Mouse (Mus musculus) B cell, adult 67 days (primary cell): ENCODE results near the gene Cd55. TPM values are rescaled to one million over a fixed set of nuclear protein-coding genes. Genes with fewer than 3 reads are reported as not detected.

Source experiments
- total RNA-seq, 2 experiments: library from RNA; stranded (reverse); gene quantifications; 4 replicates each; pipeline ENCODE4 v1.2.4; 2023

Cd55 gene
- 100 to 1,000 TPM; 670 to 733 TPM for total RNA-seq

DNA sequence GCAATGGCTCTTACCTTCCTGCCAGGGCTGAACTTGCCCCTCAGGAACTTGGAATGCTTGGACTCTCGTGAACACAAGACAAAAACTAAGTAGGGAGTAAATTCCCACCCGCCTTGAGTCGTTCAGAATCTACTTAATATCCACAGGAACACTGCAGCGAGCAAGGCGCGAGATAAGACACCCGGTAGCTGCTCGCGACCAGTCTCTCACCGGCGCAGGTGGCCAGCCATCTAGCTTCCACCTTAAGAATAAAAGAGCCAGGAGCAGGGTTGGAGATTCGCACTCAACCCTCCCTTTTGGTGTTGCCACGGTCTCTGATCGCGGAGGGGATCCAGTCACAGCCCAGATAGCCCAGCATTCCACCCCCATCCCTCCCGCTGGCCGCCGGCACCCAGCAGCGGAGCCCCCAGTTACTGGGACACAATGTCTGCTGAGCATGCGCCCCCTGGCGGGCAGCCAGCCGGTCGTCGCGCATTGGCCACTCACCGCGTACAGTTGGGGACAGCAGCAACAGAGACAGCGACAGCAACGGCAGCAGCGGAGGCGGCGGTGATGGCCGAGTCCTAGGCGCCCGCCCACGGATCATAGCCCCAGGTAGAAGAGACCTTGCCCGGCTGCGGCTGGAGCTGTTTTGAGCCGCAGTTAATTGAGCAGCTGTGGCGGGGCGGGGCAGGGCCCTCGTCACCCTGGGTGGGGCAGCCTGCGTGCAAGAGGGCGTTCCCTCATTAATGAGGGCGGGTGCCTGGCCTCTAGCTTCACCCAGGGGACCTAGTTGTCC is at the start of gene Cd55:
TSS of gene Cd55 (minus strand) at position 661 of the 778 bp plus-strand sequence.

DNA sequence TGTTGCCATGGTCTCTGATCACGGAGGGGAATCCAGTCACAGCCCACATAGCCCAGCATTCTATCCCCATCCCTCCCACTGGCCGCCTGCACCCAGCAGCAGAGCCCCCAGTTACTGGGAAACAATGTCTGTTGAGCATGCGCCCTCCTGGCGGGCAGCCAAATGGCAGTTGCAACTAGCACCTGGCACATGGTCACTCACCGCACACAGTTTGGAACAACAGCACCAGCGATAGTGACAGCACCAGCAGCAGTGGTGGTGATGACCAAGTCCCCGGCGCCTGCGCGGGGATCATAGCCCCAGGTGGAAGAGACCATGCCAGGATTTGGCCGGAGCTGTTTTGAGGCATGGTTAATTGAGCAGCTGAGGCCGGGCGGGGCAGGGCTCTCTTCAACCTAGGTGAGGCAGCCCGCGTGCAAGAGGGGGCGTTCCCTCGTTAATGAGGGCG is 39.9 kb downstream of the Cd55 start, which contains the start of gene Cd55b:
TSS of gene Cd55b (minus strand) at position 346 of the 448 bp plus-strand sequence.

Other genes starting within 250 kb of the Cd55 start
- gene Cd55b, start 39.7 kb downstream of the Cd55 start, total RNA-seq, result 10 to 100 TPM; 11.5 to 12.4 TPM
- gene Zp3r, start 166.9 kb upstream of the Cd55 start, total RNA-seq, result not detected
- not detected for gene C4bp, start 198.9 kb upstream of the Cd55 start, total RNA-seq